Mouse (Mus musculus) induced T-regulatory cell, adult 2 months (primary cell): ENCODE measurements around the gene Zfp459.
A peak's percentile ranks its signal among the peaks of the same experiment; 100 is the strongest.
"Not testable (repeated sequence)": the region's sequence is repeated elsewhere in the genome, so short reads cannot be mapped to it uniquely, and the experiment has no call there.

Experiments
- DNase-seq: peaks from one replicate; pipeline ENCODE4 v3.0.0-alpha.2; 2012; ENCODE audit warnings: low read depth

The Zfp459 gene

DNA sequence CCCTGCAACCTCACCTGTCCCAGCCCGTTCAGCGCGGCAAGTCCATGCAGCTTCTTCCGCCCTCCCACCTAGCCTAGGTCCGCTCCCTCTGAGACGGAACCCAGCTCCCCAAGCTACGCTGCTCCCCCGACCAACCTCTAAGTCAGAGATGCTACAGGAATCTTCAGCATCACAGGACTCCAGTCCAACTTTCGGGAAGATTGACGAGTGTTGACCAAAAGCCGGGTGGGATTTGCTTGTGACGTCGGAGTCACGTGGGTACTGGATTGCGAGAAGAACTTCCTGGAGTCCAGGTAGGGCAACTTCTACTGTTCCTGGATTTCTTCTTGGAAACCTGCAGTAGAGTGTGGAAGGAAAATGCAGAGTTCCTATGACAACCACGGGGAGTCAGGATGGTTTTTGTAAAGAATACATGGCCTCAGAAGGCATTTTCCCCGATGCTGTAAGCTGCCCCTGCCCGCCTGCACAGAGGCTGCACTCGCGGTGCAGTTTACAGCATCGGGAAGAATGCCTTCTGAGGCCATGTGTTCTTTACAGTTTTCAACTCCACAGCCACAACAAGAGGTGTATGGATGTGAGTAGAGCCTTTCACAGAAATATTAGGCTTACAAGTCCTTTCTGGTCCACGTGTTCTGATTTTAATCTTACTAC lies at the start of gene Zfp459:
Gene Zfp459, minus strand, starts transcription at position 212 of the 651 bp plus-strand sequence.
- peak; percentile 78 for DNase-seq

DNA sequence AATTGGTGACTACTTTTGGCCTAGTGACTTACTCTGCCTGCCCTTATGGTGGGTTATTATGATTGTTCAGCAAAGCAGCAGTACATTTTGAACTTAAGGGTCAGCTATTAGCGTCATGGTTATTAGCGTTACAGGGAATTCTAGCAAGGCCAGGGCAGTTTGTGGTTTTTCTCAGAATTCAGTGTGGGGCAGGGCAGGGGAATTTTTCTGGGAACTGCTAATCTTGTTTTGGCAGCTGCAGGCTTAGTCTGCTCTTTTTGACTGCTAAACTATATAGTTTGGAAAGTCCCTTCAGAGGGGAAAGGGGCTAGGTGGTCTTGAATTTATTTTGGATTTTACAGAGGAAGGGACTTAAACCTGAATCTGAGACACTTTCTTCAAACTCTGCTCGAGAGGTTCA lies 48.1 kb upstream of the Zfp459 start:
- no peak for DNase-seq

DNA sequence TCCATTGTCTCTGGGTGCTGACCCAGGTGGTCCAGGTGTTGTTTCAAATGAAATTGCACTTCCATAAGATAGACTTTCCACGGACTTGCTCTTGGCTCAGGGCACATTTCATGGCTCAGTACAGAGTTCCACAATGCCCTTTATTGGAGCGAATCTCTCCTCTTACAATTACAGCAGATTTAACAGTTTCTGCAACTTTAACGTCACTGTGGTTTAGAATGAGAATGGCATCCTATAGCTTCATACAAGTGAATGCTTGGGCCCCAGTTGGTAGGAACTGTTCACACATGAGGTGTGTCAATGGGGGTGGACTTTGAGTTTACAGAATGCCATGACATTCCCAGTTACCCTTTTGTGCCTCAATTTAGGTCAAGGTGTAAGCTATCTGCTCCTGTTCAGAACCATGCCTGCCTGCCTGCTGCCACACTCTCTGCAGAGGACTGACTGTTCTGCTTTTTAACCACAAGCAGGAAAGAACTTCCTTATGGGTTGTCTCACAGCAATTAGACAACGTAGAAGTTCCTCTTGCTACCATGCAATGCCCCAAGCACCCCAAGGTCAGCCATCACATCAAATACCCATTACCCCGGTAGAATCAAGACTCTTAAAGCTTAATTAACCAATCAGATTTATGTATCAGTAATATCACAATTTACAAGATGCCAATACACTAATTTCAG lies 42.4 kb upstream of the Zfp459 start:
- not testable (repeated sequence) for DNase-seq

DNA sequence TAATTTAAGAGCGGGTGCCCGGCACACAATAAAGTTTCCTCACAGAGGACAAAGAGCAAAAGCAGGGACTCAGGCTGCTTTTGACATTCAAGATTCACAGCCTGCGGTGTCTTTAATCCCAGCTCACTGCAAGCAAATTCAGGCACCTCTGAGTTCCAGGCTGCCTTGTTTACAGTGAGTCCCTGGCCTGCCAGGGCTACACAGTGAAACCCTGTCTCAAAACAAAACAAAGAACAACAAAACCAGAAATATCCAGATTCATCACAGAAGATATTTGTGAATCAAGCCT lies 30.7 kb upstream of the Zfp459 start:
- DNase-seq, result no peak

DNA sequence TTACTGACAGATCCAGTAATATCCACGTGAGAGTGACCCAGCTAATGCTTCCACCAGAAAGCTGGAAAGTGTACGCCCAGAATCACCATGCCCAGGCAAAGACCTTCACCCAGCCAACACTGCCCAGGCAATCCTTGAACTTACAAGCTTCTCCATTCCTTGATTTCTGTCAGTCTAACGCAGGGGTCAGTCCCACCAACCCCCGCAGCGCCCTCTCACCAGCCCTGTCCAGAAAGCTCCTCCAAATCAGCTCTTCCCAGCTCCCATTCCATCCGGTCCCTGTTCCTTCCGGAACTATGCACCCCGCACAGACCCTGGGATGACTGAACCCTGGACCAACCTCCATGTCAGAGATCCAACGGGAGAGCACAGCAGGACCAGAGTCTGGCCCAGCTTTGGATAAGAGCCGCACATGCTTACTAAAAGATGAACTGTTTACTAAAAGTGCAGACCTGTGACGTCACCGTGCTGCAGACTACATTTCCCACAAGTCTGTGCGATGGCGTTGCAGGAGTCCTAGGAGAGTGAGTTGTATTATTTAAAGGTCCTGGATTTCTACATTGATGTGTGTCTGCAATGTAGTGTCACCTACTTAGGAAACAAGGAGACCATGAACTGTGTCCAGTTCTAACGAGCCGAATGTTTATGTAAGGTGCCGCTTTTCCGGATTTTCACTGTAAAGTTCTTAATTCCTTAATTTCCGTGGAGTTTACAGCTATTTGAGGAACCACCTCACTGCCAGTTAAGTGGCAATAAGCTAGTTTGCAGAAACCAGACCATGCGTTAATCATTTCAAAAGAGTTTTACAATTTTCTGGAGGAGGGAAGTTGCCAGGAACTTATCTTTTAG lies 30.2 kb upstream of the Zfp459 start, which contains the start of gene Zfp874a:
Gene Zfp874a, minus strand, starts transcription at position 453 of the 849 bp plus-strand sequence.
- peak; percentile 93 for DNase-seq

DNA sequence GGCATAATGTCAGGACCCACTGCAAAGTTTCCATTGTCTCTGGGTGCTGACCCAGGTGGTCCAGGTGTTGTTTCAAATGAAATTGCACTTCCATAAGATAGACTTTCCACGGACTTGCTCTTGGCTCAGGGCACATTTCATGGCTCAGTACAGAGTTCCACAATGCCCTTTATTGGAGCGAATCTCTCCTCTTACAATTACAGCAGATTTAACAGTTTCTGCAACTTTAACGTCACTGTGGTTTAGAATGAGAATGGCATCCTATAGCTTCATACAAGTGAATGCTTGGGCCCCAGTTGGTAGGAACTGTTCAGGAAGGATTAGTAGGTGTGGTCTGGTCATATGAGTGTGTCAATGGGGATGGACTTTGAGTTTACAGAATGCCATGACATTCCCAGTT lies 15.9 kb upstream of the Zfp459 start:
- DNase-seq, result not testable (repeated sequence)

DNA sequence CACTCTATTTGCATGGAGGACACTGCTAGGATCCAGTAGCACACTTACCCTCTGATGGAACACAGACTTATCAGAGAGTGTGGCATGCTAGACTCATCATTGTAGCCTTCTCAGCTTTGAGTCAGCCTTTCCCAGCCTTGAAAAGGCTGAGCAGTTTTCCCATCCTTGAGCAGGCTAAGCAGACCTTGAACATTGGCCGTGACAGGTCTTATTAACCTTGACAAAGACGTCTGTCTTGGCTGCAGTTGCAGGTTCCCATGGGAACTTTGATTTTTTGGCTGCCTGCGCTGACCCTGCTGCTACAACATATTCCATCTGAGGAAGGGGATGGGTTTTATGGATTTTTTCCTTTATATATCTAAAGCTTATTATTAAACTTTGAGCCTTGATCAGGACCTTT lies 6.9 kb upstream of the Zfp459 start:
- DNase-seq, result no peak

DNA sequence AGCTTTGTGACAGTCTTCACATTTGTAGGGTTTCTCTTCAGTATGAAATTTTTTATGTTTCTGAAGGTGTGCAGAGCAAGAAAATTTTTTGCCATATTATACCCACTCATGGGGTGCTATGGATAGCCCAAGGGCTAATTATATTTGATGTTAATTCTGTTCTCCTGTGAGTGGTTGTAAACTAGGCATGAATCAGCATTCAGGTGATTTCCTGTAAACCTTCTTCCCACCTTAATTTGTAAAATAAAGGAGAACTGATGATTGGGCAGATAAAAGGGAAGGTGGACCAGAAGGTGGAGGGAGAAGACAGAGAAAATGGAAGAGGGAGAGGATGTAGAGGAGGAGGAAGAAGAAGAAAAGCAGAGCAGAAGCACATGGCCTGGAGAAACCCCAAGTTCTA lies 4.5 kb upstream of the Zfp459 start:
- not testable (repeated sequence) for DNase-seq

DNA sequence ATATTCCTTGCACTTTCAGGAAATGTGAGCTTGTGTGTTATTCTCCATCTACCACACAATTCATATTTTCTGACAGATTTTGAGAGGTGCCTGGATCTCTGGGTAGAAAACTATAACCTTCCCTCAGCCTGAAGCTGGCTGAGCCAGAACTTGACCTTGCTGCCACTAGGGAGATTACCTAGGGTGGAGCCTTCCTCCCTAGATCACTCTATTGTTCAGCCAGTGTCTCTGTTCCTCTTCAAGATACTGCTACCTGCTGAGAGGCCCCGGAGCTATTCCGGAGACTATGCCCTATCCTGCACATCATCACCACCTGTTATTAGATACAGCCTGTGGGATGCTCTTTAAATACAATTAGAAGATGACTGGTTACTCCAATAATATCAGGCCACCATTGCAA lies 1.3 kb upstream of the Zfp459 start:
- not testable (repeated sequence) for DNase-seq

DNA sequence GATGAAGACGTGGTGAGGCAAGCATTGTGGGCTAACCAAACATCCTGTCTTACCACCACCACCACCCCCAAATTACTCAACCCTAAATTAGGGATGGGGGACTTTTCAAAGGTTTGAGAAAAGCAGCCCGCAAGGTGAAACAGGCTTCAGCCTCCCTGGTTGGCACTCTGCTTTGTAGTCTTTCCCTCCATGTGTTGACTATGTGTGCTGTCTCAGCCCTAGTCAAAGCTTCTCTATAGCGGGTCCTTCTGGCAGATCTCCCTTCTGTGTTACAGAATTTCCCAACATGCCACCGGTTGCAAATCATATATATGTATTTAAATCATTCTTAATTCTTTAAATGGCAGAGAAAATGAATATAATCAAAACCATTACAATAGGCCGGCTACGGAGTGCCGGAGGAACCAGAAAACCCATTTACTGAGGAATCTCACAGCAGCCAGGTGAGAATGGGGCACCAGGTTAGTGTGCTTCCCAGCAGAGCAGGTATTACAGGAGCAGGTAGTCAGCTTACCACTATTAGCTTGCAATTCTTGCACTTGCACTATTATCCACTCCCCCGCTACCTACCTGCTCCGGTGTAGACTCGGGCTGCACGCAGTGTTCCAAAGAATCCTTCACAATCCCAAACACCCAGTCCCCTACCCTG lies 536 bp downstream of the Zfp459 start:
- peak; percentile 16 for DNase-seq

DNA sequence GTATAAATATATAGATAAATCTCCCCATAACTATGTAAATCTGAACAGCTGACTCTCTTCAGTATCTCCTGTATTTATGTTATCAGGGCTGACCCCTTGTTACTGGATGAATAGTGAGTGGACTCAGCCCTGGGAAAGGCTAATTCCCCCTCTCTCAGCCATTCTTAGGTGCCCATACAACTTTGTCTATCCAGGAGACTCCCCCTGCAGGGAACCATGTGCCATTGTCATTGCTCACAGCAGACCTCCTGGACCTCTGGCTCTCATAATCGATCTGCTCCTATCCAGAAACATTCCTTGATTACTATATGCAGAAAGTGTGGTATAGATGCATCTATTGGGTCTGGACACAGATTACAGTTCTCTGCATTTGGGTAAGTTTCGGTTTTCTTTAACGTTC lies 4.4 kb downstream of the Zfp459 start:
- peak; percentile 14 for DNase-seq

DNA sequence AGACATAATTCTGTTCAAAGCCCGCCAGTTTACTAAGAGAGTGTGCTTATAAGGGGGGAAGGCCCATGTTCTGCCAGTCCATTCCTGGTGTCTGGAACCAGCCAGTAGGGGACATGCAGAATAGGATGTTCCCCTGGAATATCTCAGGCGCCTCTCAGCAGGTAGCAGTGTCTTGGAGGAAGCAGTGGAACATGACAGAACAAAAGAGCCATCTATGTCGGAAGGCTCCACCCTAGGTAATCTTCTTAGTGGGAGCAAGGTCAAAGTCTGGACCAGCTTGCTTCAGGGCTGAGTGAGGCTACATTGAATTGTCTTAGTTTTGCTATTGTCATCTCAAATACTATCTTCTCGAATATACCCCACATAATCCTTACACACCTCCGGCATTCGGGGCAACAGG lies 5.5 kb downstream of the Zfp459 start:
- no peak for DNase-seq

DNA sequence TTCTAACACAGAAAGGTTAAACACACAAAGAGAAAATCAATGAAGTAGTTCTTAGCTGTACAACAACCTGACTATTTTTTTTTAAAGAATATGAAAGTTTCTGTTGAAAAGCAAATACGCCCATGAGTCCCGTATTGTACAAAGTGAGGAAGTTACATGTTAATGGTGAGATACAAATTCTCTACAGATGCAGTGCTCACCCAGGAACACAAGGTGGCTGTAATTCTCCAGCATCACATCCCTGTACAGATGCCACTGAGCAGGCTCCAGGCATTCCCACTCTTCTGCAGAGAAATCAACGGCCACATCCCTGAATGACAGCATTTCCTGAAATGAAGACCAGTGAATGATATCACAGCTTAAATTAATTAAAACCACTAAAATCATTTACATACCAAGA lies 7.6 kb downstream of the Zfp459 start:
- not testable (repeated sequence) for DNase-seq

DNA sequence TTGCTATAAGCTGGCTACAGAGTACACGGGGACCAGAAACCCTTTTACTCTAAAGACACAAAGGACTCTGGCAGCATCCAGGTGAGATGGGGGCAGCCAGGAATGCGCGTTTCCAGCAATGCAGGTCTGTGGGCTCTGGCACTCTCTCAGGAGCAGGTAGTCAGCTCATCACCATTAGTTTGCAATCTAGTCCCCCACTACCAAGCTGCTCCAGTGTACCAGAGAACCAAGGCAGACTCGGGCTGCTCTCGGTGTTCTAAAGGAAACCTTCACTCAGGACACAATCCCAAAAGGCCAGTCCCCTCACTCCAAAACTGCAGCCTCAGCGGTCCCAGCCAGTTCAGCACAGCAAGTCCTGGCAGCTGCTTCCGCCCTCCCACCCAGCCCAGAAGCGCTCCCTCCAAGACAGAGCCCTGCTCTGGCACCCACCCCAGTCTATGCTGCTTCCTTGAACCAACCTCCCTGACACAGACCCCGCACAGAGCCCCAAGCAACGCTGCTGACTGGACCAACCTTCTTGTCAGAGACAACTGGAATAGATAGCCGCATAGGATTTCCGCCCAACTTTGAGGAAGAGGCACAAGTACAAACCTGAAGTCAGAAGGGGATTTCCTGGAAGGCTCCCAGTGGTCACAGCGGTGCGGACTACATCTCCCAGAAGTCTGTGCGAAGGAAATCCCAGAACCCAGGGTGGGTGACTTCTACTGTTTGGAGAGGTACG lies 21.9 kb downstream of the Zfp459 start, which contains the start of gene Zfp429:
Gene Zfp429, minus strand, starts transcription at position 637 of the 721 bp plus-strand sequence.
- peak; percentile 94 for DNase-seq

DNA sequence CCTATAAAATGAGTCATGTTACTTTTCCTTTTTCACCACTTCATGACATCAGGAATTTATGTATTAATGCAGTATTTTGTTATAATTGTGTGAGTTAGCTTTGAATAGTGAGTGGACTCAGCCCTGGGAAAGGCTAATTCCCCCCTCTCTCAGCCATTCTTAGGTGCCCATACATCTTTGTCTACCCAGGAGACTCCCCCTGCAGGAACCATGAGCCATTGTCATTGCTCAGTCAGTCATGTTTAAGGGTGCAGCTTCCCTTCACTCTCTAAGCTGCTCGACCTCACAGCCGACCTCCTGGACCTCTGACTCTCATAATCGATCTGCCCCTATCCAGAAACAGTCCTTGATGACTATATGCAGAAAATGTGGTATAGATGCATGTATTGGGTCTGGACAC lies 45.0 kb downstream of the Zfp459 start:
- not testable (repeated sequence) for DNase-seq

DNA sequence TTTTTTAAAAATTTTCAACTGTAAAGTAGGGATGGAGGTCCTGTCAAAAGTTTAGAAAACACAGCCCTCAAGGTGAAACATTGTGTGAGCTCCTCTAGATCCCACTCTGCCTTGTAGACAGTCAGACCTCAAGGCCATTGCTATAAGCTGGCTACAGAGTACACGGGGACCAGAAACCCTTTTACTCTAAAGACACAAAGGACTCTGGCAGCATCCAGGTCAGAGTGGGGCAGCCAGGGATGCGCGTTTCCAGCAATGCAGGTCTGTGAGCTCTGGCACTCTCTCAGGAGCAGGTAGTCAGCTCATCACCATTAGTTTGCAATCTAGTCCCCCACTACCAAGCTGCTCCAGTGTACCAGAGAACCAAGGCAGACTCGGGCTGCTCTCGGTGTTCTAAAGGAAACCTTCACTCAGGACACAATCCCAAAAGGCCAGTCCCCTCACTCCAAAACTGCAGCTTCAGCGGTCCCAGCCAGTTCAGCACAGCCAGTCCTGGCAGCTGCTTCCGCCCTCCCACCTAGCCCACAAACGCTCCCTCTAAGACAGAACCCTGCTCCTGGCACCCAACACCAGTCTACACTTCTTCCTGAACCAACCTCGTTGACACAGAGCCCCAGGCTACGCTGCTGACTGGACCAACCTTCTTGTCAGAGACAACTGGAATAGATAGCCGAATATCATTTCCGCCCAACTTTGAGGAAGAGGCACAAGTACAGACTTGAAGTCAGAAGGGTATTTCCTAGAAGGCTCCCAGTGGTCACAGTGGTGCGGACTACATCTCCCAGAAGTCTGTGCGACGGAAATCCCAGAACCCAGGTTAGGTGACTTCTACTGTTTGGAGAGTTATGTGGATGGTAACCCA lies 45.9 kb downstream of the Zfp459 start, which contains the start of the genes Gm28041 and Zfp456:
Gene Gm28041, minus strand, starts transcription at position 684 of the 862 bp plus-strand sequence.
Gene Zfp456, minus strand, starts transcription at position 761 of the 862 bp plus-strand sequence.
- peak; percentile 95 for DNase-seq

DNA sequence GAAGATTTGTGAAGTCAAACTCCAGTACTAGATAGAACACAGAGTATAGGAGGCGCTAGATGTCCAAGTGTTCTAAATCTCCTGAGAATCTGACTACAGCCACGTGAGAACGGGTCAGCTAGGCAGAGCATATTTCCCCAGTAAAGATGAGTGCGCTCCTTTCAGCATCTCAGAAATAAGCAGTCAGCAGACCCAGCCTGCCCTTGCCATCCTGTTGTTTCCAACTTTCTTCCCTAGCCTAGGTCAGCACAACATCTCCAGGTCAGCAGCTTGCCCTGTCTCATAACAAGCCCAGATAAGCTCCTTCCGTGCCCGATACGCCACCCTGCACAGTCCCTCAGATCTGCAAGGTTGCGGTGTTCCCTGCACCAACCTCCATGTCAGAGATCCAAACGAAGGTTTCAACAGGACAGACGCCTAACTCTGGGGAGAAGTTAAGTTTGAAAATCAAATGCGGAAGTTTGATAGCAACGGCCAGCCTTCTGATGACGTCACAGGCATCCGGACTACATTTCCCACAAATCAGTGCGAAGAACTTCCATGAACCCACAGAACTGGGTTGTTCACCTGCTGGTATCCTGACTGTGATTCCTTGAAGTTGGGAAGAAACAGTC lies 61.0 kb downstream of the Zfp459 start, which contains the start of the genes Gm28044 and Zfp953:
Gene Gm28044, minus strand, starts transcription at position 406 of the 614 bp plus-strand sequence.
Gene Zfp953, minus strand, starts transcription at position 475 of the 614 bp plus-strand sequence.
- peak; percentile 95 for DNase-seq
